In the genomic region with DNA sequence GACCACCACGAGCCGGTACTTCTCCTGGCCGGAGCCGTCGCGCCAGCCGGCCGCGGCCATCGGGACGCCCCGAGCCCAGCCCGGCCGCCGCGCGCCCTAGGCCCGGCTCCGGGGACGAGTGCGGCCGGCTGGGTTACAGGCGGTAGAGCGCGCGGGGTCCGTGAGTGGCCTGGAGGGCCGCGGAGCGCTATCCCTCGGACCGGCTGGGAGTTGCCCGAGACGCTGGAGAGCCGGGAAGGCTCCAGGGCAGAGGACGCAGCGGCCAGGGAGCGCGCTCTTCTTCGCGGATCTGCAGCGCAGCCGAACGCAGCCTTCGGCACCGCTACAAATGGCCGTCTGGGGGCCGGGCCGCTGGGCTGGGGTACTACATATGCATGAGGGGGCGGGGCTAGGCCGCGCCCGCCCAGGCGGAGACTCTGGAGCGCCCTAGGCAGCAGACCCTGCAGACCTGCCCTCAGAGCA, we compare ENCODE assay signal across 7 mouse cellular contexts. TPM values are rescaled to one million over a fixed set of nuclear protein-coding genes. Genes with fewer than 3 reads are reported as not detected.
DNase-seq lines count a peak whose midpoint lies in the region; ATAC-seq lines count a peak whose summit lies in the region.

A gene (minus strand): TSS at position 338 of the 462 bp plus-strand sequence.

- ATAC-seq in embryonic facial prominence, embryonic 15.5 days (ENCODE audit: insufficient number of reproducible peaks, low FRiP score, low TSS enrichment, low read depth), result peak; percentile 97
- ATAC-seq in heart, embryonic 11.5 days (replicated peaks; ENCODE audit: insufficient number of reproducible peaks, low FRiP score, low TSS enrichment), result peak; percentile 97
- ATAC-seq in kidney, embryonic 15.5 days (replicated peaks; ENCODE audit: low FRiP score), result peak; percentile 99
- ATAC-seq in limb, embryonic 15.5 days (ENCODE audit: insufficient number of reproducible peaks, low FRiP score, low TSS enrichment, low read depth), result peak; percentile 97
- ATAC-seq in monocyte, adult 5-6 weeks (replicated peaks; ENCODE audit: insufficient number of reproducible peaks, low FRiP score, low TSS enrichment, poor library complexity, severe bottlenecking), result peak; percentile 59; the same call in 1 of the 2 replicates

- under 1% methylated on average over 55 of the region's 55 CpGs for WGBS in embryonic facial prominence, embryonic 15.5 days
- WGBS in heart, embryonic 11.5 days (ENCODE audit: insufficient replicate concordance), result under 1% methylated on average over 55 of the region's 55 CpGs
- WGBS in kidney, embryonic 15.5 days, result under 1% methylated on average over 55 of the region's 55 CpGs
- WGBS in limb, embryonic 15.5 days, result under 1% methylated on average over 55 of the region's 55 CpGs

- peak within 1 kb of the TSS; percentile 80 for H3K27ac ChIP-seq in embryonic facial prominence, embryonic 15.5 days (replicated peaks)
- peak within 1 kb of the TSS; percentile 99 for H3K27ac ChIP-seq in heart, embryonic 11.5 days (ENCODE audit: low read depth, low read length)
- peak within 1 kb of the TSS; percentile 98 for H3K27ac ChIP-seq in kidney, embryonic 15.5 days
- H3K27ac ChIP-seq in limb, embryonic 15.5 days, result peak within 1 kb of the TSS; percentile 88

- H3K4me3 ChIP-seq in embryonic facial prominence, embryonic 15.5 days (replicated peaks), result peak within 1 kb of the TSS; percentile 86
- peak within 1 kb of the TSS; percentile 93 for H3K4me3 ChIP-seq in heart, embryonic 11.5 days (ENCODE audit: low read depth, low read length)
- peak within 1 kb of the TSS; percentile 81 for H3K4me3 ChIP-seq in kidney, embryonic 15.5 days (replicated peaks)
- H3K4me3 ChIP-seq in limb, embryonic 15.5 days, result peak within 1 kb of the TSS; percentile 88

- H3K4me1 ChIP-seq in embryonic facial prominence, embryonic 15.5 days, result peaks cover 4% of the 10 kb centered on the region; the same call in 1 of the 2 replicates
- H3K4me1 ChIP-seq in heart, embryonic 11.5 days (ENCODE audit: control insufficient read depth, insufficient read depth, low read length), result peaks cover 21% of the 10 kb centered on the region
- H3K4me1 ChIP-seq in kidney, embryonic 15.5 days, result peaks cover 23% of the 10 kb centered on the region
- H3K4me1 ChIP-seq in limb, embryonic 15.5 days, result peaks cover 4% of the 10 kb centered on the region

- no peaks in the 10 kb centered on the region for H3K9me3 ChIP-seq in embryonic facial prominence, embryonic 15.5 days (replicated peaks)
- no peaks in the 10 kb centered on the region for H3K9me3 ChIP-seq in heart, embryonic 11.5 days (replicated peaks; ENCODE audit: control insufficient read depth, low read length)
- no peaks in the 10 kb centered on the region for H3K9me3 ChIP-seq in kidney, embryonic 15.5 days (replicated peaks)
- no peaks in the 10 kb centered on the region for H3K9me3 ChIP-seq in limb, embryonic 15.5 days

- H3K9ac ChIP-seq in embryonic facial prominence, embryonic 15.5 days, result peak within 1 kb of the TSS; percentile 69
- peak within 1 kb of the TSS; percentile 93 for H3K9ac ChIP-seq in heart, embryonic 11.5 days (ENCODE audit: low read depth, low read length)
- peak within 1 kb of the TSS; percentile 87 for H3K9ac ChIP-seq in kidney, embryonic 15.5 days
- peak within 1 kb of the TSS; percentile 81 for H3K9ac ChIP-seq in limb, embryonic 15.5 days

- H3K27me3 ChIP-seq in embryonic facial prominence, embryonic 15.5 days, result no peaks in the 10 kb centered on the region
- H3K27me3 ChIP-seq in heart, embryonic 11.5 days (ENCODE audit: control insufficient read depth, insufficient read depth, low read length), result no peaks in the 10 kb centered on the region
- no peaks in the 10 kb centered on the region for H3K27me3 ChIP-seq in kidney, embryonic 15.5 days
- H3K27me3 ChIP-seq in limb, embryonic 15.5 days, result peaks cover 3% of the 10 kb centered on the region

- DNase-seq in adrenal gland, postnatal 4 days (ENCODE audit: low spot score in 2 of 2), result peak; percentile 67 to 68
- DNase-seq in spleen, postnatal 36 days (ENCODE audit: low spot score in 2 of 2), result peak; percentile 84

- no peaks in the 10 kb centered on the region for H3K36me3 ChIP-seq in embryonic facial prominence, embryonic 15.5 days
- H3K36me3 ChIP-seq in heart, embryonic 11.5 days (ENCODE audit: control insufficient read depth, insufficient read depth, low read length), result no peaks in the 10 kb centered on the region
- H3K36me3 ChIP-seq in kidney, embryonic 15.5 days, result 0 out of 2 replicates have a peak, but pooled peaks cover 6% of the 10 kb centered on the region
- no peaks in the 10 kb centered on the region for H3K36me3 ChIP-seq in limb, embryonic 15.5 days

- peak within 1 kb of the TSS; percentile 88 for H3K4me2 ChIP-seq in embryonic facial prominence, embryonic 15.5 days (replicated peaks)
- H3K4me2 ChIP-seq in heart, embryonic 11.5 days, result peak within 1 kb of the TSS; percentile 75
- H3K4me2 ChIP-seq in kidney, embryonic 15.5 days, result peak within 1 kb of the TSS; percentile 76
- H3K4me2 ChIP-seq in limb, embryonic 15.5 days, result peak within 1 kb of the TSS; percentile 90

RNA-seq across cellular contexts. Expression of the gene that starts here (rescaled TPM):
- 10 to 100 TPM; 33.5 to 34.8 TPM for total RNA-seq in adrenal gland, postnatal 4 days (2021)
- polyA plus RNA-seq in embryonic facial prominence, embryonic 15.5 days (2015; fragmentation: Nextera tagmentation; extraction: Ambion mirVana), result 20.0 and 22.7 TPM in 2 replicates
- polyA plus RNA-seq in heart, embryonic 11.5 days (2014; fragmentation: Nextera tagmentation; extraction: Ambion mirVana), result 53.9 and 56.8 TPM in 2 replicates
- polyA plus RNA-seq in kidney, embryonic 15.5 days (2015; fragmentation: Nextera tagmentation; extraction: Ambion mirVana), result 36.0 and 39.9 TPM in 2 replicates
- 15.4 and 18.1 TPM in 2 replicates for polyA plus RNA-seq in limb, embryonic 15.5 days (2015; fragmentation: Nextera tagmentation; extraction: Ambion mirVana)
- 17.4 to 51.9 TPM (median 23.4 TPM) in 3 replicates for total RNA-seq in monocyte, adult 5-6 weeks (2017)

Comparison
In these comparisons a context has a peak if more than half of its experiments do, and no peak if none do; other contexts are left out.
1. Peak in every context shown above with its lines: DNase-seq, ATAC-seq, H3K4me3 ChIP-seq and H3K27ac ChIP-seq.